18 mouse cellular contexts compared by ENCODE assay signal in genomic region chr4:98660534-98660933, GRCm38 (mm10).
DNase-seq lines count a peak whose midpoint lies in the region; ATAC-seq and TF ChIP-seq lines count a peak whose summit lies in the region.
"Had no signal": no experiment of that assay in that cellular context is flagged by ENCODE, and none has a peak within 500 bp of the region (broad histone marks: within the 10 kb centered on the region; RNA-seq: fewer than 3 reads in every experiment).

No protein-coding gene starts in this region.

- H3K4me1 ChIP-seq in heart, embryonic 10.5 days: no peaks in the 10 kb centered on the region
- no peaks in the 10 kb centered on the region for H3K4me1 ChIP-seq in intestine, embryonic 16.5 days (ENCODE audit: control insufficient read depth, insufficient read depth, low read length)
- H3K4me1 ChIP-seq in hindbrain, postnatal 0 days (ENCODE audit: insufficient read depth, low read length): no peaks in the 10 kb centered on the region
- no peaks in the 10 kb centered on the region for H3K4me1 ChIP-seq in midbrain, embryonic 15.5 days
- H3K4me1 ChIP-seq: forebrain, embryonic 15.5 days; lung, embryonic 15.5 days had no signal

- H3K4me2 ChIP-seq in intestine, embryonic 16.5 days (ENCODE audit: low read depth, low read length): no peak overlapping the region
- no peak overlapping the region for H3K4me2 ChIP-seq in hindbrain, postnatal 0 days (ENCODE audit: low read depth, low read length)
- no peak overlapping the region for H3K4me2 ChIP-seq in midbrain, embryonic 15.5 days
- H3K4me2 ChIP-seq: forebrain, embryonic 15.5 days; heart, embryonic 13.5 days; limb, embryonic 12.5 days; lung, embryonic 15.5 days had no signal

- no peak overlapping the region for H3K9ac ChIP-seq in intestine, embryonic 16.5 days (ENCODE audit: low read depth, low read length)
- no peak overlapping the region for H3K9ac ChIP-seq in hindbrain, postnatal 0 days (replicated peaks; ENCODE audit: low read length)
- H3K9ac ChIP-seq in midbrain, embryonic 15.5 days: no peak overlapping the region
- H3K9ac ChIP-seq: forebrain, embryonic 15.5 days; heart, embryonic 13.5 days; limb, embryonic 12.5 days; lung, embryonic 15.5 days had no signal

- intact Hi-C loops in heart, postnatal 36 days (cut with DNase I): no loop called here

- peak; percentile 74 for ATAC-seq in intestine, embryonic 16.5 days
- ATAC-seq in hindbrain, postnatal 0 days: no peak
- no peak for ATAC-seq in midbrain, embryonic 15.5 days (replicated peaks)
- ATAC-seq: forebrain, embryonic 15.5 days had no signal

- H3K4me3 ChIP-seq in heart, embryonic 10.5 days: no peak overlapping the region
- no peak overlapping the region for H3K4me3 ChIP-seq in intestine, embryonic 16.5 days (ENCODE audit: low read length)
- no peak overlapping the region for H3K4me3 ChIP-seq in hindbrain, postnatal 0 days (ENCODE audit: low read length)
- no peak overlapping the region for H3K4me3 ChIP-seq in midbrain, embryonic 15.5 days
- H3K4me3 ChIP-seq: forebrain, embryonic 15.5 days; gastrocnemius, adult 2 months; heart, embryonic 13.5 days; left cerebral cortex, adult 2 months; limb, embryonic 12.5 days; lung, embryonic 15.5 days had no signal

- 0 out of 2 replicates have a peak, but pooled peaks cover 9% of the 10 kb centered on the region for H3K9me3 ChIP-seq in heart, embryonic 10.5 days
- H3K9me3 ChIP-seq in intestine, embryonic 16.5 days (ENCODE audit: control insufficient read depth, low read length): no peaks in the 10 kb centered on the region
- H3K9me3 ChIP-seq in hindbrain, postnatal 0 days (ENCODE audit: low read length): no peaks in the 10 kb centered on the region
- peaks cover 7% of the 10 kb centered on the region; the same call in 1 of the 2 replicates for H3K9me3 ChIP-seq in midbrain, embryonic 15.5 days
- H3K9me3 ChIP-seq: lung, embryonic 15.5 days had no signal

- DNase-seq in heart, embryonic 10.5 days (ENCODE audit: low spot score): peak; percentile 73
- DNase-seq in heart, postnatal 36 days: no peak
- DNase-seq in 3T3-L1 (ENCODE audit: low read depth, low spot score): peak; percentile 50
- DNase-seq in kidney, postnatal 14 days: peak; percentile 55
- DNase-seq in hindbrain, postnatal 0 days (ENCODE audit: low spot score): no peak
- DNase-seq in ovary, postnatal 14 days (ENCODE audit: low spot score): no peak
- DNase-seq: cerebellum, postnatal 14 days; gastrocnemius, adult 2 months; heart, postnatal 4 days; midbrain, embryonic 14.5 days; thymus, adult 2 months had no signal

- 81% methylated on average over 2 of the region's 2 CpGs for WGBS in heart, embryonic 10.5 days
- WGBS in intestine, embryonic 16.5 days: 53% methylated on average over 2 of the region's 2 CpGs
- 72% methylated on average over 2 of the region's 2 CpGs for WGBS in hindbrain, postnatal 0 days
- 82% methylated on average over 2 of the region's 2 CpGs for WGBS in midbrain, embryonic 15.5 days

- H3K36me3 ChIP-seq in heart, embryonic 10.5 days: peaks cover 11% of the 10 kb centered on the region
- 0 out of 2 replicates have a peak, but pooled peaks cover 6% of the 10 kb centered on the region for H3K36me3 ChIP-seq in intestine, embryonic 16.5 days (ENCODE audit: control insufficient read depth, insufficient read depth, low read length)
- no peaks in the 10 kb centered on the region for H3K36me3 ChIP-seq in hindbrain, postnatal 0 days (ENCODE audit: insufficient read depth, low read length)
- no peaks in the 10 kb centered on the region for H3K36me3 ChIP-seq in midbrain, embryonic 15.5 days (replicated peaks)
- H3K36me3 ChIP-seq: forebrain, embryonic 15.5 days; lung, embryonic 15.5 days had no signal

- TF ChIP-seq CTCF in hindbrain, postnatal 0 days (IDR thresholded peaks at IDR 0.05; ENCODE audit: low read depth): no peak

- H3K27me3 ChIP-seq in heart, embryonic 10.5 days (ENCODE audit: insufficient read depth, poor library complexity, severe bottlenecking): no peaks in the 10 kb centered on the region
- no peaks in the 10 kb centered on the region for H3K27me3 ChIP-seq in intestine, embryonic 16.5 days (replicated peaks; ENCODE audit: control insufficient read depth, insufficient read depth, low read length)
- H3K27me3 ChIP-seq in hindbrain, postnatal 0 days (ENCODE audit: insufficient read depth, low read length): no peaks in the 10 kb centered on the region
- H3K27me3 ChIP-seq in midbrain, embryonic 15.5 days (replicated peaks): no peaks in the 10 kb centered on the region
- H3K27me3 ChIP-seq: forebrain, embryonic 15.5 days; heart, embryonic 13.5 days; lung, embryonic 15.5 days had no signal

- H3K27ac ChIP-seq in heart, embryonic 10.5 days: no peak overlapping the region
- no peak overlapping the region for H3K27ac ChIP-seq in intestine, embryonic 16.5 days (ENCODE audit: low read length)
- no peak overlapping the region for H3K27ac ChIP-seq in hindbrain, postnatal 0 days
- H3K27ac ChIP-seq in midbrain, embryonic 15.5 days: no peak overlapping the region
- H3K27ac ChIP-seq: forebrain, embryonic 15.5 days; gastrocnemius, adult 2 months; left cerebral cortex, adult 2 months; lung, embryonic 15.5 days had no signal

Comparison
In these comparisons a context has a peak if more than half of its experiments do, and no peak if none do; other contexts are left out.
1. DNase-seq: peak in heart, embryonic 10.5 days (single experiment), 3T3-L1 (single experiment) and kidney, postnatal 14 days (single experiment); none in heart, postnatal 36 days (0 of 2), hindbrain, postnatal 0 days (single experiment) and ovary, postnatal 14 days (single experiment).